Mouse (Mus musculus): ENCODE measurements around the gene Gpr132.

DNA sequence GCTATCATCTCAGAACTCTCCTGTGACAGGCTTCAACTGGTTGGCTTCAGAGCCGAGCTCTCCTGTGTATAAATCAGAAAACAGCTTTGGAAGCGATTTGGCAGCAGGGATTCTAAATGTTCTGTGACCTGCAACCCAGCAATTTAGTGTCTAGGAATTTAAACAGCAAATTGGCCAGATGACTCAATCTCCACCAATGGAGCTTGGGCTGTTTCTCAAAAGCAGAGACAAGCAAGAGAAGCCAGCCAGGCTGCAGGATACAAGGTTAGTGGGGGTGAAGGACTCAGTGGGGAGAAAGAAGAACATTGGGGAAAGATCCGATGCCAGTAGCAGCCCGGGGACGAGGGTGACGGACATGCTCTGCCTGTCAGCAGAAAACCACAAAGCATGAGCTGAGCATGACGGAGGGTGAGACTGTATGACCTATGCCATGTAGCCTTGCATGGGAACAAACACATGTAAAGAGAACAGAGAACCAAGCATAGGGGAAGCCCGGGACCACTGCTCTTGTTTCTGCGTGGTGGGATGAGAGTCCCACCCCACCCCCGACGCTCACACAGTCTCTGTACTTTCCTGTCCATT, 26.4 kb upstream of the Gpr132 start:
- no peak for TF ChIP-seq GATA1 (IDR thresholded peaks at IDR 0.05; ENCODE audit: borderline replicate concordance, low read length)
- TF ChIP-seq CTCF (IDR thresholded peaks at IDR 0.05; ENCODE audit: low read depth, low read length), result no peak
